Comparison of ENCODE assay signal across 14 mouse cellular contexts in the genomic region with DNA sequence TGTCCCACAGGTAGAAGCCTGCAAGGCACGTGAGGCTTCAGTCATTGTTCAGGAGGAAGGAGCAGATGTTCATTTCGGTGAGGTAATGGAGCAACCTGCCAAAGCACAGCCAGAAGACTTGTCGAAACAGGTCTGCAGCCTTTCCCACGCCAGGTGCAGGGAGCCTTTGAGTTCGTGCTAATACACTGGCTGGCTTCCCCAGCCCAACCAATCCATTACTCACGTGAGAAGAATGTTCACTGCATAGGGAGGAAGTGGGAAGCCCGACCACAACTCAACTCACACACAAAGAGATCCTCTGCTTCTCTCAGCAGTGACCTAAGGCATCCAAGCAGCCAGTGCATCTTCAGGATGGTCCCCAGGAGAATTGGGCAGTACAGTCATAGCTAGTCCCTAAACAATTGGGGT.
DNase-seq lines count a peak whose midpoint lies in the region; ATAC-seq lines count a peak whose summit lies in the region.
"Had no signal": no experiment of that assay in that cellular context is flagged by ENCODE, and none has a peak within 500 bp of the region (broad histone marks: within the 10 kb centered on the region; RNA-seq: fewer than 3 reads in every experiment).

No protein-coding gene starts in this region.

- no peak overlapping the region for H3K9ac ChIP-seq in limb, embryonic 15.5 days
- H3K9ac ChIP-seq: hindbrain, embryonic 14.5 days; liver, embryonic 12.5 days had no signal

- DNase-seq in urinary bladder, postnatal 14 days (ENCODE audit: low spot score), result peak; percentile 80
- no peak for DNase-seq in urinary bladder, adult 2 months (ENCODE audit: low spot score)
- peak; percentile 91 for DNase-seq in fat pad, adult 2 months (ENCODE audit: extremely low read depth, low read depth, low spot score)
- DNase-seq in MN1 (ENCODE audit: low spot score), result no peak
- no peak for DNase-seq in spleen, adult 18-20 months
- DNase-seq: adrenal gland, adult 2 months; kidney, postnatal 14 days; layer of hippocampus, postnatal 36 days had no signal

- H3K4me2 ChIP-seq in limb, embryonic 15.5 days, result no peak overlapping the region
- H3K4me2 ChIP-seq: hindbrain, embryonic 14.5 days; liver, embryonic 12.5 days had no signal

- peaks cover 41% of the 10 kb centered on the region for H3K4me1 ChIP-seq in limb, embryonic 15.5 days
- H3K4me1 ChIP-seq: liver, embryonic 12.5 days had no signal

- H3K27me3 ChIP-seq in limb, embryonic 15.5 days, result no peaks in the 10 kb centered on the region

- H3K27ac ChIP-seq in limb, embryonic 15.5 days, result peak overlapping the region; percentile 67; the same call in 1 of the 2 replicates
- H3K27ac ChIP-seq: hindbrain, embryonic 14.5 days; liver, embryonic 12.5 days; macrophage had no signal

- no peak overlapping the region for H3K4me3 ChIP-seq in limb, embryonic 15.5 days
- H3K4me3 ChIP-seq: liver, embryonic 12.5 days had no signal

- WGBS in limb, embryonic 15.5 days, result 36% methylated on average over 7 of the region's 7 CpGs

- no peaks in the 10 kb centered on the region for H3K36me3 ChIP-seq in limb, embryonic 15.5 days
- H3K36me3 ChIP-seq: liver, embryonic 12.5 days had no signal

- 0 out of 2 replicates have a peak, but pooled peaks have one; percentile 32 for ATAC-seq in limb, embryonic 15.5 days (ENCODE audit: insufficient number of reproducible peaks, low FRiP score, low TSS enrichment, low read depth)
- ATAC-seq in monocyte, adult 5-6 weeks (replicated peaks; ENCODE audit: insufficient number of reproducible peaks, low FRiP score, low TSS enrichment, poor library complexity, severe bottlenecking), result no peak
- ATAC-seq: forebrain, embryonic 16.5 days; liver, embryonic 12.5 days had no signal

- H3K9me3 ChIP-seq in limb, embryonic 15.5 days, result no peaks in the 10 kb centered on the region
- H3K9me3 ChIP-seq: liver, embryonic 12.5 days had no signal

Comparison
In these comparisons a context has a peak if more than half of its experiments do, and no peak if none do; other contexts are left out.
1. DNase-seq: peak in urinary bladder, postnatal 14 days (single experiment) and fat pad, adult 2 months (single experiment); none in urinary bladder, adult 2 months (single experiment), MN1 (single experiment) and spleen, adult 18-20 months (0 of 2).